35 mouse cellular contexts compared by ENCODE assay signal in genomic region chr17:5963766-5964165, GRCm38 (mm10).
"Had no signal": no experiment of that assay in that cellular context is flagged by ENCODE, and none has a peak within 500 bp of the region (broad histone marks: within the 10 kb centered on the region; RNA-seq: fewer than 3 reads in every experiment).

No protein-coding gene starts in this region.

- DNase-seq: heart, postnatal 10 days; heart, postnatal 14 days; heart, postnatal 36 days; heart, postnatal 4 days; kidney, adult 11 months; kidney, adult 18-20 months; kidney, adult 2 months; kidney, adult 8-10 months; kidney, adult 9 months; kidney, postnatal 10 days; kidney, postnatal 14 days; kidney, postnatal 25 days; kidney, postnatal 36 days; kidney, postnatal 4 days; layer of hippocampus, adult 9-11 months; layer of hippocampus, postnatal 36 days had no signal

- H3K27me3 ChIP-seq: heart, embryonic 13.5 days; heart, embryonic 15.5 days; hindbrain, embryonic 12.5 days; hindbrain, embryonic 13.5 days; hindbrain, embryonic 15.5 days; intestine, embryonic 15.5 days; kidney, embryonic 15.5 days had no signal

- ATAC-seq: hindbrain, embryonic 16.5 days; hindbrain, postnatal 0 days; inflammation-experienced regulatory T-cells, adult 6 months; intestine, embryonic 15.5 days; intestine, embryonic 16.5 days; intestine, postnatal 0 days had no signal

- H3K9ac ChIP-seq: heart, embryonic 13.5 days; heart, embryonic 15.5 days; hindbrain, embryonic 12.5 days; hindbrain, embryonic 13.5 days; hindbrain, embryonic 14.5 days; hindbrain, embryonic 15.5 days; intestine, embryonic 15.5 days; kidney, embryonic 15.5 days had no signal

- H3K4me2 ChIP-seq: heart, embryonic 11.5 days; heart, embryonic 13.5 days; heart, embryonic 15.5 days; hindbrain, embryonic 12.5 days; hindbrain, embryonic 13.5 days; hindbrain, embryonic 14.5 days; hindbrain, embryonic 15.5 days; intestine, embryonic 15.5 days; kidney, embryonic 15.5 days had no signal

- H3K9me3 ChIP-seq: heart, embryonic 10.5 days; heart, embryonic 13.5 days; heart, embryonic 15.5 days; hindbrain, embryonic 12.5 days; hindbrain, embryonic 13.5 days; hindbrain, embryonic 15.5 days; intestine, embryonic 15.5 days; kidney, embryonic 15.5 days had no signal

- H3K4me3 ChIP-seq: heart, embryonic 10.5 days; heart, embryonic 13.5 days; heart, embryonic 15.5 days; hindbrain, embryonic 10.5 days; hindbrain, embryonic 12.5 days; hindbrain, embryonic 13.5 days; hindbrain, embryonic 15.5 days; intestine, embryonic 15.5 days; kidney, embryonic 15.5 days; layer of hippocampus, adult 2 months; left cerebral cortex, adult 2 months had no signal

- H3K27ac ChIP-seq: heart, embryonic 10.5 days; heart, embryonic 13.5 days; heart, embryonic 15.5 days; hindbrain, embryonic 10.5 days; hindbrain, embryonic 12.5 days; hindbrain, embryonic 13.5 days; hindbrain, embryonic 14.5 days; hindbrain, embryonic 15.5 days; hindbrain, postnatal 0 days; kidney, embryonic 15.5 days; kidney, postnatal 0 days; layer of hippocampus, adult 2 months; left cerebral cortex, adult 2 months had no signal

- H3K4me1 ChIP-seq: hindbrain, embryonic 13.5 days; hindbrain, embryonic 15.5 days had no signal

- H3K36me3 ChIP-seq: heart, embryonic 10.5 days; heart, embryonic 13.5 days; heart, embryonic 15.5 days; hindbrain, embryonic 10.5 days; hindbrain, embryonic 12.5 days; hindbrain, embryonic 13.5 days; hindbrain, embryonic 15.5 days; intestine, embryonic 15.5 days; kidney, embryonic 15.5 days had no signal
